Mouse (Mus musculus) NIH3T3 (cell line): ENCODE measurements around the gene Srpr.

Experiments used
- DNase-seq: peaks from one replicate; pipeline ENCODE4 v3.0.0-alpha.2; 2012; ENCODE audit warnings: low read depth

Srpr gene

GRCm38 (mm10) chr9:35199772-35200471, at the start of gene Srpr, which contains the start of gene Tirap:
TSS of gene Srpr (plus strand) at chr9:35200175.
TSS of gene Tirap (minus strand) at chr9:35200291.
- DNase-seq: peak; percentile 90

GRCm38 (mm10) chr9:35152923-35153322, 47.1 kb upstream of the Srpr start:
- DNase-seq: peak; percentile 9

GRCm38 (mm10) chr9:35156002-35156710, 43.8 kb upstream of the Srpr start:
- peak; percentile 64 for DNase-seq

- no peak for DNase-seq
These were observed 43.1 kb upstream of the Srpr start for GRCm38 (mm10) chr9:35156862-35157261.

- no peak for DNase-seq
These were observed 41.5 kb upstream of the Srpr start for GRCm38 (mm10) chr9:35158477-35158876.

GRCm38 (mm10) chr9:35160662-35161061, 39.3 kb upstream of the Srpr start:
- no peak for DNase-seq

- peak; percentile 14 for DNase-seq
These were observed 38.3 kb upstream of the Srpr start for GRCm38 (mm10) chr9:35161721-35162120.

- DNase-seq: no peak
These were observed 36.8 kb upstream of the Srpr start for GRCm38 (mm10) chr9:35163011-35163690.

- DNase-seq: no peak
These were observed 35.7 kb upstream of the Srpr start for GRCm38 (mm10) chr9:35164142-35164874.

GRCm38 (mm10) chr9:35166144-35166797, 33.7 kb upstream of the Srpr start:
- peak; percentile 76 for DNase-seq

- DNase-seq: no peak
These were observed 33.0 kb upstream of the Srpr start for GRCm38 (mm10) chr9:35166798-35167635.

GRCm38 (mm10) chr9:35170071-35170470, 29.9 kb upstream of the Srpr start:
- DNase-seq: no peak

GRCm38 (mm10) chr9:35173331-35173730, 26.6 kb upstream of the Srpr start:
- no peak for DNase-seq

GRCm38 (mm10) chr9:35175251-35176123, 24.5 kb upstream of the Srpr start, which contains the start of gene Dcps:
TSS of gene Dcps (minus strand) at chr9:35176061.
- peak; percentile 86 for DNase-seq

- no peak for DNase-seq
These were observed 23.8 kb upstream of the Srpr start for GRCm38 (mm10) chr9:35176124-35176659.

GRCm38 (mm10) chr9:35182832-35183231, 17.1 kb upstream of the Srpr start:
- no peak for DNase-seq

- DNase-seq: no peak
These were observed 16.6 kb upstream of the Srpr start for GRCm38 (mm10) chr9:35183359-35183758.

GRCm38 (mm10) chr9:35186430-35186829, 13.5 kb upstream of the Srpr start:
- DNase-seq: no peak

- DNase-seq: no peak
These were observed 12.5 kb upstream of the Srpr start for GRCm38 (mm10) chr9:35187351-35187903.
